Mouse (Mus musculus): Measurements from ENCODE around the gene Adarb1.
"Not testable (repeated sequence)": the region's sequence is repeated elsewhere in the genome, so short reads cannot be mapped to it uniquely, and the experiment has no call there.

Adarb1 gene

DNA sequence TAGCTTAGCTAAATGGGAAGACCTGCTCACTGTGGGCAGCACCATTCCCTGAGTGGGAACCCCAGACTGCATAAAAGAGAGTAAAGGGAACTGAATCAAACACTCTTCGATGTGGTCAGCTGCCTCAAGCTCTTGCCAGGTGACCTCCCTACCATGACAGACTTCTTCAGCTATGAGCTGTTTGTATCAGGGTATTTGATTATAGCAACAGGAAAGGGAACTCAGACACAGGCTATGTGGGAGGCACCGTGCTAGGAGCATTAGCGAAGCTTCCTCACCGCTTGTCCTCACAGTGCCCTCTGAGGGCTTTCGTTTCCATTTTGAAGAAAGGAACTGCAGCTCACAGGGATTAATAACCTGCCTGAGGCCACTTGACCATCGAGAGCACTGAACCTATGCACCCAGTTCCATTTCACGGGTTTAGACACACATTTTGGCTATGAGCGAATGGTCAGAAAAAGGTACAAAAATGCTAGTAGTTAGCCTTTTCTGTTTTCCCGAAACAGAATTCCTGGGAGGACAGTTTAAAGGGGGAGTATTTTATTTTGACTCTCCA is 103.3 kb downstream of the Adarb1 start:
- no peak for DNase-seq (ENCODE audit: low read depth)

DNA sequence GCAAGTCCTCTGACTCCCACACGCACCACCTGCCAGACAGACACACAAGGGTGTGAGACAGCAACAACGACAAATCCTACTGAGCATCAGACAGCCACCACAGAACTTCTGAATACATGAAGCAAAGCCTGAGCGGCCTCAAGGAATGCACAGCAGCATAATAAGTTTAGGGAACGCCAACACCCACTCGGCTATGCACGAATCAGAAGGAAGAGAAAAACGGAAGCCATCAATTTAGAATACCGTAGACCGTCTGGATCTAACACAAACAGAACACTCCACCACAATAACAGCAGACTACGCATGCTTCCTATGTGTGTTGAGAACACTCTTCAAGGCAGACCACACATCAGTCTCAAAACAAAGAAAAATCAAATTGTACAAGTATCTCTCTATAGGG is 109.1 kb downstream of the Adarb1 start:
- DNase-seq (ENCODE audit: low read depth): no peak

DNA sequence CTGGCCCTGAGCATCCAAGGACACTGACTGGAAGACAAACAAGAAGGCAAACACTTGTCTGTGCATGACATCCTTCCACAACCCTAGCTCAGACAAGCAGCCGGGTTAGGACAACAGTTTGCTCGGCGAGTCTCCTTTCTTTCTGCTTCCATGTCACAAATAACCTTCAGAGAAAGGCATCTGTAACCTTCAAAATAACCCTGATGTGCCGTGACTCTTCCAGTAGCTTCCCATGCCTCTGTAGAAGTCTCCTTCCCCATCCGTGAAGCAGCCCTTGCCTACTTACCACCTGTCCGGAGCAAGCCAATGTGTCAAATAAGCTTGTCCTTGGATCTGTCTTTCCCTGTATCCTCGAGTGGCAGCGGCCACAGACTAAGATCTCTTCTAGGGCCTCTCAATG is 112.3 kb downstream of the Adarb1 start:
- DNase-seq (ENCODE audit: low read depth): no peak

DNA sequence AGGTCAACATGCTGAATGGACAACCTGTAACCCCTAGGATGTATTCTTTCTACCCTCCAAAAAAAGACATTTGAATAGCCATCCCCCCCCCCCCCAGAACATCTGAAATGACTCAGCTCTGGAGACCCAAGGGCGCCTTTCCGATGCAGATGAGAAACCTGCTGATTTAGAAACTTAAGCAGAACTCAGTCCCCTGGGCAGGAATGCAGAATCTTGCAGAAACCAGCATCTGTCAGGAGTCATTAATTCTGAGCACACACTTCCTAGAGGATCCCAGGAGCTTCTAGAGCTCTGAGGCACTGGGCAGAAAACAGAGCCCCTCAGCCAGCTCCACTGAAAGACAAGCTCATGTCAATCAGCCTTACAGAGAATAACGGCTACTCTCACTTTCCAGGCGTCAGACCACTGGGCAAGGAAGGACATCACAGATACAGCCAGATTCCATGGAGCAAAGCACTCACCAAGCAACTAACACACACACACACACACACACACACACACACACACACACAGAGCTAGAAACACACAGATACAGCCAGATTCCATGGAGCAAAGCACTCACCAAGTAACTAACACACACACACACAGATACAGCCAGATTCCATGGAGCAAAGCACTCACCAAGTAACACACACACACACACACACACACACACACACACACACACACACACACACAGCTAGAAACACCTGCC is 113.1 kb downstream of the Adarb1 start:
- no peak for DNase-seq (ENCODE audit: low read depth)

DNA sequence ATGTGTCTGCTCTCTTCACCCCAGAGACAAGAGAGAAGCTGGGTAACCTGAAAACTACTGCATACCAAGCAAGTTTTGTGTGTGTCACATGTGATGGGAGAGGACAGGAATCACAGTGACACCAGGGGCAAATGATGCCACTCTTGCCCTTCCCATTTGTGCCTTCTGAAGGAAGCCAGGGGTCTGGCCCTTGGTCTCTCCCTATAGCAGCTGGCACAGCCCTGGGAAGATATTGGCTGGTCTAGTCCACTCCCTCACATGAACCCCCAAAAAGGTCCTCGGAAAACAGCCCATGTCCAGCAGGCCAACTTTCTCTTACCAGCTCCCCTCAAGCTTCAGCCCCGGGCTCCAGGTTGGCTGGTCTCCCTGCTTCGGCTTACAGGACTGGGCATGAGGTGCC is 113.7 kb downstream of the Adarb1 start:
- DNase-seq (ENCODE audit: low read depth): no peak

DNA sequence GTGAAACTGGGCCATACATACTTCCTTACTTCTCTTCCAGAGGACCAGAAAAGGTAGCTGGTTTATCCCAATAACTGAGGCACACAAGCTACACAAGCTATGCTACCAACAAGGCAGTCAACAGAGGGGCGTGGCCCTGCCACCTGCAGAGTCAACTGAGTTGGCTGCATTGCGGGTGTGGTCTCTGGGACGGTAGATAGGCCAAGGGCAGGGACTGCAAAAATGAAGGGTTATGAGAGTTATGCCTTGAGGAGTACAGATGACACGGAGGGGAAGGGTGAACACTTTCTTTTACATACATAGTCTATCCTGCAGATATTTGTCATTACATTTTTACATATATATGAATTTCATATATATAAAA is 117.2 kb downstream of the Adarb1 start:
- DNase-seq (ENCODE audit: low read depth): no peak

DNA sequence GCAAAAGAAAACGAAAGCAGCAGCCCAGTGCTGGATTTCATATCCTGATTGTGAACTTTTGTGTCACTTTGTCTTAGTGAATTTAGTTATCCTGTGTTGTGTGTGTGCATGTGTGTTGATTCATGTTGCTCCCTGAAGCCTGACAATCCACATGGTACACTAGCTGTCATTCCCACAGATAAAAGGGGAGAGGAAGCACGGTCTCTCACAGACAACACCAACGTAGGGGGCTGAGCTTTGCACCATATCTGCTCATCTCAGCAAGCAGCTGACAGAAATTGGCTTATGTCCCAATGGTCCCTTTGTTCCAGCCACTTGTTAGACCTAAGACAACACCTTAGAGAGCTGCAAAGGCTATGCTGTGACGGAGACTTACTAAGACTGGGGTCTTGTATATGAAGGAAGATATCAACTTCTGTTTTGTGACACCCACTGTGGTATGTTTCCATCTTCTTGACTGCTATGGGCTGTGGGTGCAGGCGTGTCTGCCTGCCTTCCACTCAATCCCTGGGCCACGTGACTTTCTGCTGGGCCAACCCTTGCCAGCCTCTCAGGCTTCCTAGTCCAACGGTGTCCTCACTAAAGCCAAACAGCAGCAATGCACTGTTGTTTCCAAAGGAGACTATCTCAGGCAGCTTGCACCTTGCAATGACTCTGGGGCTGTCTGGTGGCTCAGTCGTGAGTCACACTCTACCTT is 117.7 kb downstream of the Adarb1 start:
- no peak for DNase-seq (ENCODE audit: low read depth)

DNA sequence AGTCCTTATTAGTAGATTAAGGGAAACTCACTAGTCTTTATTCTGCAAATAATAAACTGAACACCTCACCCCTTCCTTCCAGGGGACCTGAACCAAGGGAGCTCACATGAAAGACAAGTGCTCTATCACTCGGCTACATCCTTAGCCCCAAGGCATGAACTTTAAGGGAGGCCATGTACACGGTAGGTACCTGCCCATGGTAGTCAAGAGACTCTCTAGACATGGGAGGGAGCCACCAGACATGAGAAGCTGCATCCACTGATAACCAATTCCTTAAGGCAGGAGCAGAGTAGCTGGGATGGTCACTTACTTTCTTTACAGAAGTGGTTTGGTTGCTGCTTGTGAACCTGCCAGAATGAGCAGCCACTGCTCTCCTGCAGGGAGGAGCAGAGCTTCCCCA is 118.9 kb downstream of the Adarb1 start:
- no peak for DNase-seq (ENCODE audit: low read depth)

DNA sequence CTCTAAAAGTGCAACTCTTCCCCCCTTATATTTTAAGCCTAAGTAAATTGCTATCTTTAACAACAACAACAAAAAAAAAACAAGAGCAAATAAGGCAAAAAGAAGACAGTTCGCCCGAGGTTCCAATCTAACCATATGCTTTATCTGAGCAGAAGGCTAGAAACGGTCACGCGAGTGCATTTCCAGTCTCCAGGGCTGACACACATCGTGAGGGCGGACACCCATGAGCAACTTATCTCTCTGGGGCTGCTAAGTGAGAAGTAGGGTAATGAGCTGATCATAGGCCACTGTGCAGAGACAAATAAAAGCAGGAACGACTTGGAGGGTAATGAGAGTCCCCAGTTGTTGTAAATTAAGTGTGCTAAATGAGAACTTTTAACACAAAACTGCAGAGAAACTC is 119.4 kb downstream of the Adarb1 start:
- no peak for DNase-seq (ENCODE audit: low read depth)

DNA sequence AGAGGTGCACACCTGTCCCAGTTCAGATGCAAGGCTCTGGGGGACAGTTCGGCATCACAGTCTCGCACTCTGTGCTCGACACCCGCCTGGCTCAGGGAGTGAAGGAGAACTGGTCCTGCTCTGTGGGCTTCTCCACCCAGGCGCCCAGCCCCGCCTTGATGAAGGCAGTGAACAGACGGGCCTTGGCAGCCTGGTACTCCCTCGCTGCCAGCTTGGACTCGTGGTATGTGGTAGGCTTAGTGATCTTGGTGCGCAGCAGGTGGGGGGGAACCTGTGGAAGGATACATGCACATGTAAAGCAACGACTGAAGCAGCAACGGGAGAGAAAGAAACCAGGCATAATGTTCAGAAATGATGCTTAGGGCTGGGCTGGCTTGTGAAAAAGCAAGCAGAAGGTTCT is 123.4 kb downstream of the Adarb1 start:
- no peak for DNase-seq (ENCODE audit: low read depth)

DNA sequence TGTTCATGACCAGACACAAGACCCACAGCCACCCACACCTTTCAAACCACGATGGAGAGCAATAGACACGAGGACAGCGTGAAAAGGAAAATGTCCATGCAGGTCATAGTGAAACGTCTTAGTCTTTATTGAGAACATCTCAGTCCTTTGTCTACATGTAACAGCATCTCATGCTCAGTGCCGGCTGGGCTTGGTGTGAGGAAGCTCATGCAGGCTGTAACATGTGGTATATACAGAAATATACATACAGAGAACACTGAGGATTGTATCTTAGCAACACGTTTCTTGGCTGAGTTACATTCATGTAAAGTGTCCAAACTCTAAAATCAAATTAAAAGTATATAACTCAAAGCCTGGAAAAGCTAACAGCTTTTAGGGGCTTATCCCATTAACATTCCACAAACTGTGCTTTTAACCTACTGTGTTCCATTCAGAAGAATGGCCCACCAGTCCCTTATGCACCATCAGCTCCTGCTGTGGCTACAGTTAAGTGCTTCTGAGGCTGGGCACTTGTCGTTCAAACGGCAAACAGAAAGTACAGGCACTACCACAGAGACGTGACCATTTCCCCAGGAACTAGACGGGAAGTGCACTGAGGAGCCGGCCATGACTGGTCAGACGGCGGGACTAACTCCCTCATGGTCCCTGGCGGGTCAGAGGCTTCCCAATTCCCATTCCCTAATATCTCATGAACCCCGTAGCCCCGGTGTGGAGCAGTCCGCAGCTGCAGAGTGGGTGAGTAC is 127.3 kb downstream of the Adarb1 start:
- no peak for DNase-seq (ENCODE audit: low read depth)

DNA sequence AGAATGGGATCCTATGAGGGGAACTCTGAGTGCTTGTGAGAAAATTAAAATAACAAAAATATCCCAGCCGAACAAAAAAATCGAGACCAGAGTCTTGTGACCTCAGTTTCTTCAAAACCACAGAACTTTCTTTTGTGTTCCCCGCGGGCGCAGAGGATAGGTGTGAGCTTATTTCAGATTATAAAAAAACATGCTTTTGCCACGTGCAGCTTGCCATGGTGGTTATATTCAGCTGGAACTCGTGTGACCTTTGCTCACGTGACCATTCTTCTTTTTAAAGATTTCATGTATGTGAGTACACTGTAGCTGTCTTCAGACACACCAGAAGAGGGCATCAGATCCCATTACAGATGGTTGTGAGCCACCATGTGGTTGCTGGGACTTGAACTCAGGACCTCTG is 128.5 kb downstream of the Adarb1 start:
- no peak for DNase-seq (ENCODE audit: low read depth)

DNA sequence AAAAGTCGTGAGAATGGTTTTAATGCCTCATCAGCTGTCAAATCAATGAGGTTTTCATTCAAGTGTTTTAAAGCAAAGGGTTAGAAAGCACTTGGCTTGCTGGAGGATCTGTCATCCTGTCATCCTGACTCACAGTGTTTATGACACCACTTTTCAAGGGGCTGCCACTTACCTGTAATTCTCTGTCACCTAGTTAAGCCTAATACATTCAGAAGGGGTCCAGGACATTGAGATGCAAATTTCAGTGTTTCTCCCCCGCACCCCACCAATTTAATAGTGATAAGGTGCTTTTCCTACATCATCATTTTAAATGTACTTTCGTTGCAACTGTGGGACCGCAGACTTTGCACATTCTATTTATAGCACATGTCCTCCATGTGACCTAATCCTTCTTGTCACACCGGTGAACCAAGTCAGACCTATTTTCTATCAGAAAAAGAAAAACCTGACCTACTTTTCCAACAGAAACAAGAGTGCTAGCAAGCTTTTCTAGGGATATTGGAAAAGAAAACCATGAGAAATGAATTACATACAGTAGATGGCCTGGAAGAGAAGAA is 129.4 kb downstream of the Adarb1 start:
- DNase-seq (ENCODE audit: low read depth): no peak

DNA sequence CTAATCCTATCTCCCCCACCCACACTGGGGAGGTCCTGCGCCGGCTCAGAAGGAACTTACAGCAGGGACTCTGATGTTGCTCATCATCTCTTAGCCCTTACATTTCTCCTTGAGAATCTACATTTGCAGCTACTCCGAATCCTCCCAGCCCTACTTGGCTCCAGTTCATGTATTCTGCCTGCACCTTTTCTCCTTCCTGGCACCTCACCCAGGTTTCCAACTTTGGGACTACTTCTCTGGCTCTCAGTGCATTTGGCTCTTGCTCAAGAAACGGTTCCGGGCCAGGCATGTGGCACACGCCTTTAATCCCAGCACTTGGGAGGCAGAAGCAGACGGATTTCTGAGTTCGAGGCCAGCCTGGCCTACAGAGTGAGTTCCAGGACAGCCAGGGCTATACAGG is 130.4 kb downstream of the Adarb1 start:
- no peak for DNase-seq (ENCODE audit: low read depth)

DNA sequence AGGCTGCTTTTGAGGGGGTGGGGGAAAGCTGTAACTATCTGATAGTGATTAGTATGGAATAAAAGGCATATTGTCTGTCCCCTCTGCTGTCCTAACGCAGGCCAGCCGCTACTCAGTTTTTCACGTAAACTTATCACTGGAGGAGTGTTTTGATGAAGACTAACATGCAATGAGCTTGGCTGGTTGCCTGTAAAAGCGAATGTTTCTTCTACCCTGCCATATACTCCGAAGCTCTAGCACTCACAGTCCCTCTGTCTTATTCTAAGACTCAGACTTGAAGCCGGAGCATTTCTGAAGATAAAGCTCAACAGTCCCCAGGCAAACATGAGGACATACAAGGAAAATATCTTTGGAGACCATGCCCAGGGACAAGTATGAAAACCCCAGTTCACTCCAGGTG is 133.2 kb downstream of the Adarb1 start:
- no peak for DNase-seq (ENCODE audit: low read depth)

DNA sequence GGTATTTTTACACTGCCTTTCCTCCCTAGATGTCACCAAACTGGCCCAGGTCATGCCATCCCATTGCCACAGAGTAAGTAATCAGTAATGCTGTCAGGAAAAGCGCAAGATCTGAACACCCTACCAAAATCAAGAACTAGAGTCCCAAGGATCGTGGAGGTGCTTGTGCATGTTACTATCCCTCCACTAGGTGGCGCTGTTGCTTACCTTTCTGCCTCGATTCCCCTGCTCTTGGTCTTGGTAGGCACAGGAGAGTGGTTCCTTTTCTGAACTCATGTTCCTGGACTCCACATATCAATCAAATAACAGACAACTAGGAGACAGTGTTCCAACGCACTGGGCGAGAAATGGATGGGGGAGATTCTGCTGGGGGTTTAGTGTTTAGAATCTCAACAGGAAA is 135.2 kb downstream of the Adarb1 start:
- peak; percentile 83 for DNase-seq (ENCODE audit: low read depth)

DNA sequence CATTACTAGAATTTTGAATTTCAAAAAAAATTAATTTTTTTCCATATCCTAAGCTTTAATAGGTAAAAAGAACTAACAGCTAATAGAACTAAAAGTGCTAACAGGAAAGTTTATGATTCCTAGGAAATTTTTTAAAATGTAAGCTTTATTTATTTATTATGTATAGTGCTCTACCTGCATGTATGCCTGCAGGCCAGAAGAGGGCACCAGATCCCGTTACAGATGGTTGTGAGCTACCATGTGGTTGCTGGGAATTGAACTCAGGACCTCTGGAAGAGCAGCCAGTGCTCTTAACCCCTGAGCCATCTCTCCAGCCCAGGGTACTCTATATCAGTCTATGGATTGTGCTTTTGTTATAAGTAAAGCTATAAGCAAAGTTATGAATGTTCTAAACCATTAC is 136.0 kb downstream of the Adarb1 start:
- DNase-seq (ENCODE audit: low read depth): not testable (repeated sequence)

DNA sequence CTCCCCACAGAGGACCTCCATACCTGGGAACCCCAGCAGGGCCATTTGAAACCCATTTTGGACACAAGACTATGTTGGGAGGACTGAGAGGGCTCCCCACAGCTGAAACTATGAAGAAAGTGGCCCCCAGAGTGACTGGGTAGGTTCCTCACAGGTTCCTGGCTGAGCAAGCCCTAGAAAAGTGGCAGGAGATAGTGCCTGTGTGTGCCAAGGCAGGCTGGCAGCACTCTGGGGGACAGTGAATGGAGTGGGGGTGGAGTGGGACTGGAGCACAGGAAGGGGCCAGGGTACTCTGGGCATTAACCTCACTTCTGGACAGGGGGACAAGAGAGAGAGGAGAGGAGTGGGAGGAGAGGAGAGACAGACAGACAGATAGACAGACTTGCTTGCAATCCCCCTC is 144.3 kb downstream of the Adarb1 start:
- no peak for DNase-seq (ENCODE audit: low read depth)

DNA sequence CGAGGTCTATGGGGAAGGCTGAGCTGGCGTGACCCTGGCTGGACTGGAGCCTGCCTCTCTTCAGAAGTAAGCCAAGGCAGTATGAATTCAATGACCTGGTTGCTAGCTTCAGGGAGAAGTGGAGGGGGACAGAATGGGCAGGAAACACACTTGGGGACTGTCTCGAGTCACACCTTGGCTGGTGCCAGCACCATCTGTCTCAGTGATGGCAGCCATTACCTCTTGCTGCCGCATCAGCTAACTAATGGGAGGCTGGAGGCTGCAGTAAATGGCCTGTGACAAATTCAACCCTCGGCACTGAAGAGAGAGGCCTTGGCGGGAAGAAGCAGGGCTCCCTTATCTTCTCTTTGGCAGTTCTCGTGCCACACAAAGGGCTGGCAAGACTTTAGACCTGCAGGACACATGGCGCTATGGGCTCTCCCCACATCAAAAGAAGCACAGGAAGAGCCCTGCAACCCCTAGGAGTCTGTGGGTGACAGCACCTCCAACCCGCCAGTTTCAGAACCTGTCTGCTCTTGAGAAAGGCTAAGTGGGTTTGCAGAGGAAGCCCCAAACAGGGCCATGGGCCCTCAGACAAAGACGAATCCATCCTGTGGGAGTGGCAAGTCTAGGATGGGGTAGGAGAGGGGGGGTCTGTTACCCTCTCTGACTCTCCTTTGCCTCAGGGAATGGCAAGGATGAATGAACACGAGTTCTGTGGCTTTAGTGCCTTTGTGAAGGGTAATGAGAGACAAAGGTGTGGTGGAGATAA is 144.9 kb downstream of the Adarb1 start:
- no peak for DNase-seq (ENCODE audit: low read depth)

DNA sequence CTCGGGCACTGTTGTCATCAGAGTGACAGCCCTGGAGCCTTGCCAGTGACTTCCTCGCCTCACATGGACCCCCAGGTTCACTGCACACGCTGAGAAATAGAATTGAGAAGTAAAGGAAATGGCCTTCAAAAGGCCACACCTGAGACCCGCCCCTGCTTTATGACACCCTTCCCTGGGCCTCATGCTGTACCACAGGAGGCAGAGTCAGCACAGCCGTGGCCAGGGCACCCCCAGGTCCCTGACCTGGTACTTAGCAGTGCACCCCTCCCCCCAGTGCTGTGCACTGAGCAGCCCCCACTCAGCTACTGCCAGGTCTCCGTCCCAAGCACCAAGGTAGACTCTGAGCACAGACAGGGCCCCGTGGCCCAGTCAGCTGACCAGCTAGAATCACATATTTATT is 148.9 kb downstream of the Adarb1 start:
- DNase-seq (ENCODE audit: low read depth): no peak

DNA sequence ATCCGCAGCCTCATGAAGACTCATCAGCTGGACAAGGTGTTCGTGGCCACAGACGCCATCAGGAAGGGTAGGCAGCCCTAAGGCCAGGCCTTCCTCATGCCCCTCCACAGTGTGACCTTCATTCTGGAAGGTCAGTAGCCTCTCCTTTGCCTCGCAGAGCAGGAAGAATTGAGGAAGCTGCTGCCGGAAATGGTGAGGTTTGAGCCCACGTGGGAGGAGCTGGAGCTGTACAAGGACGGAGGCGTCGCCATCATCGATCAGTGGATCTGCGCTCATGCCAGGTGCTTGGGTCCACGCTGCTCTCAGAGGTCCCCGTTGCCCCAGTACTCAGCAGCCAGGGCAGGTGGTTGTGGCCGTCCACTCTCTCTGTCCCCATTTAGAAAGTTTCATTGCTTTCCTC is 151.0 kb downstream of the Adarb1 start:
- DNase-seq (ENCODE audit: low read depth): no peak

DNA sequence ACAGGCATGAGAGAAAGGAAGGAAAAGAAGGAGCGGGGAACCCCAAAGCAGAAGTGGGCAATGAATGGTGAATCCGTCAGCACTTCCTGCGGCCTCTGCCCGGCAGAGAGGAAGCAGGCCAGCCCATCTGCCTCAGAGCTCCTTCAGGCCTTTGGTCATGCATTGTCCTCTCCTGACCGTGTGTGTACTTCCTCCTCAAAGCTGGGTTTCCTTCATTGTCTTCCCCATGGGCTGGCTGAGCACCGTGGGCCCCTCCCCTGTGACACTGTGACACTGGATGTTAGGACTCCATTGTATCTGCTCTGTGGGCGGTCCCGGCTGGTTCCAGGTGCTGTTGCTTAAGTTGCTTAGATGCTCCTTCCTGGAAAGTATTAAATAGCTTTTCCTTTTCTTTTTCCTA is 151.8 kb downstream of the Adarb1 start:
- DNase-seq (ENCODE audit: low read depth): no peak
